Mouse (Mus musculus): ENCODE results near the gene Gm20696.

Gene Gm20696

DNA sequence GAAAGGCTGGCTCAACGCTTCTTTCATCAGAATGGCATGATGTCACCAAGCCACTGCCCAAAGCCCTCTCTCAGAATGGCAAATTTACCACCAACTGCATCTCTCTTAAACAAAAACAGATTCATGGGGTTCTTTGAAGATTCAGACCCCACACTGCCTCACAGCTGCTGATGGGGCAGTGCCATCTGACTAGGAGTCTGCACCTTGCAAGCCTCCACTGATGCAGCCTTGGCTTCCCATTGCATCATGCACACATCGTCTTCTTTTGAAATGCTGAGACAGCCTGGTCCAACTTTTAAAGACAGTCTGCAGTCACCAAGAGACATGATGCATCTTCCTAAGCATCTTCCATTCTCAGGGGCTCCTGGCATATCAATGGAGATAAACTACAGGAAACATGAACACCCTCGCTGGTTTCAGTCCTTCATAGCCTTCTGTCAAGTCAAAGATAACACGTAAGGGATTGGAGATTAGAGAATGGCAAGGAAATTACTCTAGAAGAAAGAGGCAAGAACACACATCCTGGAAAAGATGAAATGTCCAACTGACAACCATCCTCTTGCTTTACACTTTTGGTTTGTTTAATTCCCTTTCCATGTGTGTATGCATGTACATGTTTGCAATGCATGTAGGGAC lies 298.4 kb downstream of the Gm20696 start:
- in situ Hi-C loops (cut with MboI; ENCODE audit: low pct_unique_long_range_greater_than_20kb in 1 of 2, low sequenced_read_pairs in 2 of 2, unreplicated experiment in 1 of 2): no loop called here

DNA sequence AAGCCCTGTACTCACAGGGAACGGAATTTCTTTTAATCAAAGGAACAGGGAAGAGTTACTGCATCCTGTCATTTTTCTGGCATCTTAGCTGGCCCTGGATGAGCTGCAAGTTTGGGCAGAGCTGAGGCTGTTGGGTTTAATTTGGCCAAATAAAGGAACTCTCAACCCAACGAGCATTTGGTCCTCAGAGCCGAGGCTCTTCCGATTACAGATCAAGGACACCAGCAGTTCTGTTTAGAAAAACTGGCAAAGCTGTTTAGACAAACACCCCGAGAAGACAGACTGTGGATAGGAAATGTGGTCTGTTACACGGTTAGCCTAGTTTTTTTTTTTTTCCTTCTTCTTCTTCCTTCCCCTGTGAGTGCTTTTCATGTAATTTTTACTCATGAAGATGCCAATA lies 302.1 kb downstream of the Gm20696 start:
- in situ Hi-C loops (cut with MboI; ENCODE audit: low pct_unique_long_range_greater_than_20kb in 1 of 2, low sequenced_read_pairs in 2 of 2, unreplicated experiment in 1 of 2): no loop called here

DNA sequence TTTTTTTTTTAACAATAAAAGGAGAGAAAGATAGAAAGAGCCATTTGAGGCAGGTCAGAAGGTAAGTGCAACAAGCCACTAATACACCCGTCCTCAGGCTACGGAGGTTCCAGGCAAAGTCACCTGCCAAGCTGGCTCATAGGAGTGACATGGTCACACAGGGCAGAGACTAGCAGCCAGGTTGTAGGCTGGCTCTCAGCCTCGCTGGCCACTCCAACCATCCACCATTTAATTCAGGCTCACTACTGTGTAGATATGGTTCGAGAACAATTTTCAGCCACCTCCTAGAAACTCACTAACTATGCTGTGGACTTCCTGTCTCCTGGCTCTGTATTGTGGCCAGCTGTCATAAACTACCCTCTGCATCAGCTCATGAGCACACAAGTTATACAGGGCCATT lies 306.0 kb downstream of the Gm20696 start:
- in situ Hi-C loops (cut with MboI; ENCODE audit: low pct_unique_long_range_greater_than_20kb in 1 of 2, low sequenced_read_pairs in 2 of 2, unreplicated experiment in 1 of 2): no loop called here

DNA sequence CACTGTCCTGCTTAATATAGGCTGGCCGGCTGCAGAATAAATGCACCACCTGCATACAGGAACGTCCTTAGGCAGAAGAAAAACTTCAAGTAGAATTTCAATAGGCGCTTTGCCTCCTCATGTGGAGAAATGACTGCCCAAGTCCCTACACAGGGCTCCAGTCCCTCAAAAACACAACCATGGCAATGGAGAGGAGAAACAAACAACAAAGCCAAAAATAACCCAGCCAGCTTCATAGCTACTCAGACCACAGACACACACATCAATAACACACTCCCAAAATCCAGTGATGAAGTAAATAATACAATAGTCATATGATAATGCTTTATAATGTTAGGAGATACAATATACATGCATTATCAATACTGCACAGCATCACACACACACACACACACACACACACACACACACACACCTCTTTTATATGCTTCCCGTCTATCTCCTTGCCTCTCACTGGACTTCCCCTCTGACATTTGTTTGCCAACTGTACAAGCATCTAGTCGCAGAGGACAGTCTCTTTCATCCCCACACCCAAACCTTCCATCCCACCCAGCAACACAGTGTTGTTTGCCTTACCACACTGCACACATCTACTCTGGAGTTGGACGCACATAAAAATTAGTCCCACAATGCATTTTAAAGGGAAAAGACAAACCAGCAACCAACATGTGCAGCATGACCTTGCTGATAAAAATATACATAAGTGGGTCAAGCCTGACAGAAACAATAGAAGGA lies 306.7 kb downstream of the Gm20696 start:
- in situ Hi-C loops (cut with MboI; ENCODE audit: low pct_unique_long_range_greater_than_20kb in 1 of 2, low sequenced_read_pairs in 2 of 2, unreplicated experiment in 1 of 2): no loop called here

DNA sequence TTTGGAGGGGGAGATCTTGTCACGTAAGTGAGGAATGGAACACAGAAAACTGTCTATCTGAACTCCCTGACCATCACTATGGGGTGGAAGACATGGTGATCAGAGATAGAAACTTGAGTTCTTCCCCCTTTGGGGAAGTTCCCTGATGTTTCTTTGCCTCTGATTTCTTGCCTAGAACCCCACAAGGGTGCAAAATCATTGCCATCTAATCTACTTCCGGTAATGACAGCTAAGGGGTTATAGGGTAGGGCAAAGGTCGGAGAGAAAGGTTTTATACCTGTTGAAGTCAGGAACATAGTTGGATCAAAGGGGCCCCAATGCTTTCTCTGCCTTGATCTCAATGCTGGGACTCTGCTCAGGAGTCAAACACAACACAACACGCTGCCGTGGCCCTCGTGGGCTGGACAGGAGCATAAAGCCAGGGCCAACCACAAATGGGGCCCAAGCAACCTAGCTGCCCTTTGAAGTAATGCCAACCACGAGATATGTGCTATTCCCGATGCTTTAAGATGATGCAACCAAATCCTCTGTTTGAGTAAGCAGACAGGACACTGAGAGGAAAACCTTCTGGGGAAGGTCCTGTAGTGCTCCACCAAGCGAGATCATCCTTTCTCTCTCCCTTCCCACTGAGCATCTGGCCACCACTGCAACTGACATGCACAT lies 307.4 kb downstream of the Gm20696 start:
- in situ Hi-C loops (cut with MboI; ENCODE audit: low pct_unique_long_range_greater_than_20kb in 1 of 2, low sequenced_read_pairs in 2 of 2, unreplicated experiment in 1 of 2): no loop called here

DNA sequence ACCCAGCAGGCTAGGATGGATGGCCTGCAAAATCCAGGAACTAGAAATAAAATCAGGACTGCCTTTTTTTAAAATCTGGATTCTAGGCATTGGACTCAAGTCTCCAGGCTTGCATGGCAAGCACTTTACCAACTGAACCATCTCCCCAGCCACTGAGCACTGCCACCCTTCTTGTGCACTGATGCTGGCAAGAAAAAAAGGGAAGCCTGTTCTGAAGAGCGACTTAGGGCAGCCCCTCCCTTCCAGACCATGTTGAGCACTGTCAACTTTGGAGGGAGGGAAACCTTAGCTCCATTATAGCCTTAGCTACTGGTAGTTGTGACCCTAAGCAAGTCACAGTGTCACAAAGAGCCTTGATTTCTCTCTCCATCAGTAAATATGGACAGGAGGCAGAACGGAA lies 308.7 kb downstream of the Gm20696 start:
- in situ Hi-C loops (cut with MboI; ENCODE audit: low pct_unique_long_range_greater_than_20kb in 1 of 2, low sequenced_read_pairs in 2 of 2, unreplicated experiment in 1 of 2): no loop called here

DNA sequence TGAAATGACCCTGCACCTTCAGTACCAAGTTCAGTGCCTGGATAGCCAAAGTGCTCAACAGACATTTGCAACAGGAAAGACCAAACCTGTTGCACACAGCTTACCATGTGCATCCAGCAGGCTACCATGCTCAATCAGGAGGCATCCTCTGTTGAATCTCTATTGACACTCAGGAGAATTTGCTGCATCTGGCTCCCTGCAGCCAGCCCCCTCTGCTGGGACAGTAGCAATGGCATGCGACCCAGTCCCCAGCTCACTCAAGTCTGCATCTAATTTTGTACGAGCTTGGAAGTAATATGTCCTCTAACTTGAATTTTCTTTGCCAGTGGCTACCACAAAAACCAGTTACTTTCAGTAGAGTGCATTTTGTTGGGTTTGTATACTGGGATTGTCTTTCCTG lies 312.3 kb downstream of the Gm20696 start:
- in situ Hi-C loops (cut with MboI; ENCODE audit: low pct_unique_long_range_greater_than_20kb in 1 of 2, low sequenced_read_pairs in 2 of 2, unreplicated experiment in 1 of 2): no loop called here

DNA sequence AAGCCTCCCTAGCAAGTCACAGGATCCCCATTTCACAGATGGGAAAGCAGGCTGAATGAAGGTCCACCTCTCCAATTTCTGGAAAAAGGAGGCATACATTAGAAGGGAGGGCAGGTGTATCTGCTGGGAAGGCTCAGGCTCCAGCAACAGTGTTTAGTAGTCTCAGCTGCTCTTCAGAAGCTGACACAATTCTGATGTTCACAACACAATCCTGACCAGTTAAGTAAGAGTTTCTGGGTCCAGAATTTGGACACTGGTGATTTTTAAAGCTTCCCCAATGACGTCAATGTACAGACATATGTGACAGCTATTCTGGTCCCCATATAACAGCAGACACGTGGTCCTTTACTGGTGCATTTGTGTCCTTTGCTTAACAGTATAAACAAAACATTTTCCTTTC lies 313.2 kb downstream of the Gm20696 start:
- in situ Hi-C loops (cut with MboI; ENCODE audit: low pct_unique_long_range_greater_than_20kb in 1 of 2, low sequenced_read_pairs in 2 of 2, unreplicated experiment in 1 of 2): no loop called here

DNA sequence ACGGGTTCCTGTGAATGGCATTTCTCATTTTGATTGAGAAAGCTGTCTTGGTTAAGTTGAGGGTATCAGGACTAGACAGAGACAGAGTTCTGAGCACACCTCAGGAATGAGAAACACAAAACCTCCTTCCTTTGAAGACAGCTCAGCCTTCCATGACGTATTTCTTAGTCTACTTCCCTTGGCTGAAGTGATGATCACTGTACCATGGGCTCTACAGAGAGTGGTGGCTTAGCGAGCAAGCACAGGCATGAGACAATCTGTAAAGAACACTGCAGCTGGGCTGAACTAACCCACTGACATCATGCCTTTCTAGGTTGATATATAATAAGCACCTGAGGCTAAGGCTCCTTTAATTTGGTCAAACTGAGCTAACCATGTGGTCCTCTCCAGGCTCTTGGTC lies 316.0 kb downstream of the Gm20696 start:
- in situ Hi-C loops (cut with MboI; ENCODE audit: low pct_unique_long_range_greater_than_20kb in 1 of 2, low sequenced_read_pairs in 2 of 2, unreplicated experiment in 1 of 2): no loop called here

DNA sequence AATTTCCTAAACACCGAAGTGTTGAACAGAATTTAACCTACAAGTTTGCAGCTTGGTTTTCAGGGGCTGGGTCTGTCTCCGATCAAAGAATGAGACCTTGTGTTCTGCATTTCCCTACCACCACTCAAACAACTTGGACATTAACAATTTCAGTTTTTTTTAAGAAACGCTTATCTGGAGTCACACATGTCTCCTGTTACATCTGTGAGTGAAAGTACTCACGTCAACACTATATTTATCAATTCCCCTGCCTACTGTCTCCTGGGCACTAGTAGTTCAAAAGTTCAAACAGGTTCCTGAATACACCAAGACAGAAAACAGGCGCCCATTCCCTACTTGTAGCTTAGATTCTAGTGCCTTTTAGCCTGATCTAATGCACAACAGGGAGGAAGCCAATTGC lies 316.4 kb downstream of the Gm20696 start:
- in situ Hi-C loops (cut with MboI; ENCODE audit: low pct_unique_long_range_greater_than_20kb in 1 of 2, low sequenced_read_pairs in 2 of 2, unreplicated experiment in 1 of 2): no loop called here

DNA sequence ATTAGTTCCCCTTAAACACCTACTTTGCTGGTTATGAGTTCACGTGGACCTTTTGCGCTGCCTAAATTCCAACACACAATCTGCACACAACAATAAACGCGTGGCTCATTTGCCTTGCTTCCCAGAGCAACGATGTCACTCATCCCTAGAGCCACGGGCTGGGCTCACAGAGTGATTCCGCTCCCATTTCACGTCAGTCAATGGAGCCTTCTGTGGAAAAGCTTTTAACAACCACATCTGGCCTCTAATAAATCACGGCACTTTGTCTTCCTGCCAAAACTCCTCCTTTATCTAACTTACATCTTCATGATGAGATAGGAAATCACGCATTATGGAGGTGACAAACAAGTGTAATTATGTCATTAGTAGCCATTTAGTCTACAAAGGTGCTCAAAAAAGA lies 318.8 kb downstream of the Gm20696 start:
- in situ Hi-C loops (cut with MboI; ENCODE audit: low pct_unique_long_range_greater_than_20kb in 1 of 2, low sequenced_read_pairs in 2 of 2, unreplicated experiment in 1 of 2): no loop called here

DNA sequence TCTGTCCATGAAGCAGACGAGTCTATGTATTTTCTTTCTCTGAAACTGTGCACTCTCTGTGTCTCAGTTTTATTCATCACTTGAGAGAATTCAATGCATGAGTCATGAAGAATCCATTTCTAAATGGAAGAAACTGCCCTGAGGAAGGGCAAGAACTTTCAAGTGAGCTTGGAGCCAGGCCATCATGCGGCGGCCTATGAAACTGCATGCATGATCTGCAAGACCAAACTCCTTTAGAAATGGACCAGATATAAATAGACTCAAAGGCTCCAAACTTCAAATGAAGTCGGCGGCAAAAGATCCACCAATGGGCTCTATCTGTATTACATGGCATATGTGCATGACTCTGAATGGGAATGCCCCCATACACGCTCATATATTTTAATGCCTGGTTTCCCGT lies 321.6 kb downstream of the Gm20696 start:
- in situ Hi-C loops (cut with MboI; ENCODE audit: low pct_unique_long_range_greater_than_20kb in 1 of 2, low sequenced_read_pairs in 2 of 2, unreplicated experiment in 1 of 2): no loop called here

DNA sequence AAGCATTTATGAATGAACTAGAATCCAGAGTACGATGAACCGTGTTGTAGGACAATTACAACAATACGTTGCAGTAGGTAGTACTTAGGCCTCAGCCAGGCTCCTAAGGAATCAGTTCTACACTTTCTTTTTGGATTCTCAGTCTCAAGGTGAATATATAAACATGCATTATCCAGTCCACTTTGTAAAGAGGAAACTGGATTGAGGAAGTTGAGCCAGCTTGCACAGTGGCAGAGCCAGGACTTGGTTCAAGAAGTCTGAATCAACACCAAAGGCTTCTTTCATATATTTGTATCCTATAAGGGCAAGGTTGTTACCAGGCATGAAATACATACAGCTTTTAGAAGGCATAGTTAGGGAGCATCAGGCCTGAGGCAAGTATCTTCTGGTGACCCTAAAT lies 322.2 kb downstream of the Gm20696 start:
- in situ Hi-C loops (cut with MboI; ENCODE audit: low pct_unique_long_range_greater_than_20kb in 1 of 2, low sequenced_read_pairs in 2 of 2, unreplicated experiment in 1 of 2): no loop called here

DNA sequence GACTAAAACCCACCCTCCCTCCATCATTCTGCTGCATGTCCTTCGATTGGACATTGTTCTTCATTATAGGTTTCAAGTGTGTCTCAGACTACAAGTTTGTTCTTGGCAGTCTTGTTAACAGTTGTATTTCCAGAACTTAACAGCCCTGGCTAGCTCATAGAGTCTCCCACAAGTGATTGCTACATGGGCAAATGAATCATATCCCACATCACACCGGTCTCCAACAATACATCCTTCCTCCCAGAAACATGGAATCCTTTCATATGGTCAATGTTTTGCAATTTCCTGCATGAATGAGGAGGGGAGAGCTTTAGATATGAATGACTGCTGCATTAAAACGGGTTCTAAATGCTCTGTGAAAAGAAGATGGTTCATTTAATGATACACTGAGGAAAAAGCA lies 322.8 kb downstream of the Gm20696 start:
- in situ Hi-C loops (cut with MboI; ENCODE audit: low pct_unique_long_range_greater_than_20kb in 1 of 2, low sequenced_read_pairs in 2 of 2, unreplicated experiment in 1 of 2): no loop called here

DNA sequence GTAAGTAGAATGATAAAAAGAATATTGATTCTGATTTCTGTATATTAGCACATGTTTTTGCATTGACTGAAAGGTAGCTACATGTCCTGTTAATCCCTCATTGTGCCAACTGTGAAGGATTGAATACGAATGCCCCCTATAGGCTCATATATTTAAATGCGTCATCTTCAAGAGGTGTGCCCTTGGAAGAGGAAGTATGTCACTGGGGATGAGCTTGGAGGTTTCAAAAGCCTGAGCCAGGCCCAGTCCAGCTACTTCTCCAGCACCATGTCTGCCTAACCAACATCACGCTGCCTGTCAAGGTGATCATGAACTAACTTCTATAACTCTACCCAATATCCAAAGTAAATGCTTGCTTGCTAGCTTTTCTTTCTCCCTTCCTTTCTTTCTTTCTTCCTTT lies 324.2 kb downstream of the Gm20696 start:
- in situ Hi-C loops (cut with MboI; ENCODE audit: low pct_unique_long_range_greater_than_20kb in 1 of 2, low sequenced_read_pairs in 2 of 2, unreplicated experiment in 1 of 2): no loop called here

DNA sequence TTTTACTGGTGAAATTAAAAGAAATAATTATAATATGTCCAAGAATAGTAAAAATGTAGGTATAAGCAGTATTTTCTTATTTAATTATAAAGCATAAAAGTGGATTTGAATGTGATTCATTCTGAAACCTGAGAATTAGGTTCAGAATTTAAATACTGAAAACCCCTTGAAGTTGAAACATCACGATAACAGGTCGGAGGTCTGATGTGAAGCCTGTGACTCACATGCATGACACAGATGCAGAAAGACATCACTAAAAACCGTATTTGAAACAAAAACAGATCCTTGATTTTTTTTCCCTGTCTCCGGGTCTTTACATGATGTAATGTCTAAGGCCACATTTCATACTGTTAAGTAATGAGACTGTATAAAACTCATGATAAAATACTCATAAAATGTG lies 325.7 kb downstream of the Gm20696 start:
- in situ Hi-C loops (cut with MboI; ENCODE audit: low pct_unique_long_range_greater_than_20kb in 1 of 2, low sequenced_read_pairs in 2 of 2, unreplicated experiment in 1 of 2): no loop called here

DNA sequence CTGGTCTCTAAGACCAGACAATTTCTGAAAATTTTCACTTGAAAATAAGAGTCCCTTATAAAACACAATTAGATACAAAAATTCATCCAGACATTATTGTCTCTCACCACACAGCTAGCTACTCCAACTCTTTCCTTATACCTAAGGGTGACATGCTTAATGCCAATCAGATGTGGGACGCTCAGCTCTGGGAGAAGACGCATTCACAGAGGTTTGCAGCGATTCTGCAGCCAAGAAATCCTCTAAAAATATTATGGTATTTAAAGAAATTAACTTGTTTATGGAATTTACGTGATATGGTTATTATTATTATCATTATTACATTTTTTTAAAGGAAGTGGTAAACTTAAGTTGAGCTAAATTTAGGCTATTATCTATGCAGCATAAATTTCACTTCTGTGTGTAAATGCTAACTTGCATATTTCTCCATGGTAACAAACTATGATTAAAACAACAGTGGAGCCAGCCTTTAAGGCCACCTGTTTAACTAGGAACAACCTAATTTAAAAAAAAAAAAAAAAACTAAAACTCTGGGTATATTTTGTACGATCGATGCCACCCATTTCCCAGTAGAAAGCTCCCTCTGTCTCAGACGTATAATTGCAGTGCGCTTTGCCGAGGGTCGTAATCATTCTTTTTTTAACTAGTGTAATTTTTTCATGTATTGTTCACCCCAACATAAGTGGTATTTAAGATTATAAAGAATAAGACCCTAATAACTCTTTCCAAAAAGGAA lies 326.4 kb downstream of the Gm20696 start:
- in situ Hi-C loops (cut with MboI; ENCODE audit: low pct_unique_long_range_greater_than_20kb in 1 of 2, low sequenced_read_pairs in 2 of 2, unreplicated experiment in 1 of 2): no loop called here

DNA sequence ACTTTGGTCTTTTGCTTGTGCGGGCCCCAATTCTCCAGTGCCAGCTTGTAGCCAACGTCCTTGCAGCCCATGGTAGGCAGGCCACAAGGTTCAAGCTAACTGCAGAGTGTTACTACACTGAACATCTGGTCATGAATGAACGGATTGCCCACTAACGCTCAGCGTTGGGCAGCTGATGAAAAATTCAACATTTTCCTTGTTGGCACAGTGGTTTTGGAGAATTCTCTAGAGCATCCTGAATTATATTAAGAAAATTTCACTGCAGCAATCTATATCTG lies 327.3 kb downstream of the Gm20696 start:
- in situ Hi-C loops (cut with MboI; ENCODE audit: low pct_unique_long_range_greater_than_20kb in 1 of 2, low sequenced_read_pairs in 2 of 2, unreplicated experiment in 1 of 2): no loop called here

DNA sequence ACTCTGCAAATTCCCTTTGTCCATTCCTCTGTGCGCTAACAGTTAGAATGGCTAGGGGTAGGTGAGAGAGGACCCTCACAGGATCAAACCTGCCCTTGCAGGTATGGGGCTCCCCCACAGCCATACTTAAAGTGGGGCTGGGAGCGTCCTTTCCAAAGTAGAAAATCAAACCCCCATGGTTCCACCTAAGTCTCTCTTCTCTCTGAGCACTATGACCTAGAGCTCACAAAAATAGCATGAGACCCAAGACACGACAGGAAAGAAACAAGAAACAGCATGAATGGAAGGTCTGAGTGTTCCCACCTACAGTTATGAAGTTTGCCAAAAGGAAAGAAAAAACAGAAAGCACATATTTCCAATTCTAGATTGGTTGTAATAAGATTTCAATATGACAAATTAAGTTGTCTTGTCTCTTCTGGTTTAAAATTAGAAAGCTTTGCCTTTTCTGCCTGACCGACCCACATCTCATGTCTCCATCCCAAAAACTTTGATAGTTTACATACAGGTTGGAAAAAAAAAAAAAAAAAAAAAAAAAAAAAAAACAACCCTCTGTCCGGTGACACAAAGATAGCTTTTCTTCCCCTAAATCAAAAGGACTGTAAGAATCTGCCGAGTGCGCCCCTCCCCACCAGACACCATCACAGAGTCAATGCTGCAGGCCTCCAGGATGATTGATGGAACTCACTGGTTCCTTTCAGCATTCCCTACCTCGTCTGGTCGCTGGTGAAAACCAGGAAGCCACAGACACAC lies 327.8 kb downstream of the Gm20696 start:
- in situ Hi-C loops (cut with MboI; ENCODE audit: low pct_unique_long_range_greater_than_20kb in 1 of 2, low sequenced_read_pairs in 2 of 2, unreplicated experiment in 1 of 2): no loop called here

Measured in mouse embryonic stem cell (cell line).